Mouse (Mus musculus) heart, postnatal 0 days (tissue): ENCODE measurements at regions not wholly inside any gene's neighbourhood (a gene's known extent, or its start where the extent isn't known, plus 50 kb on each side); places are given as distances from the start of the nearest gene placed in this dataset.

ENCODE experiments used
- CTCF ChIP-seq: IDR thresholded peaks from 2 replicates; pipeline ENCODE4 v1.5.1; 2016; ENCODE audit warnings: antibody characterized with exemption, control low read depth, low read depth
- EP300 ChIP-seq: IDR thresholded peaks from 2 replicates; pipeline ENCODE4 v1.6.1; 2016; ENCODE audit warnings: antibody characterized with exemption, low read depth

GRCm38 (mm10) chr10:122199791-122200190 lies 102.6 kb upstream of the Rxylt1 start:
- TF ChIP-seq CTCF (no peak), EP300 (no peak)
